Mouse (Mus musculus) liver, adult 2 months (tissue): ENCODE data around the gene Ager.

ENCODE experiments used
- CTCF ChIP-seq: fragments of 200-500 bp; IDR thresholded peaks from 2 replicates; pipeline ENCODE4 v1.5.1; 2011; ENCODE audit warnings: low read depth, low read length, control low read depth
- POLR2A ChIP-seq: fragments of 200-500 bp; IDR thresholded peaks from 2 replicates; pipeline ENCODE4 v1.6.1; 2011; ENCODE audit warnings: low read length, control low read depth; ENCODE audit not compliant: insufficient read depth; ENCODE audit errors: extremely low read depth

GRCm38 (mm10) chr17:34630761-34631301, 33.2 kb downstream of the Ager start:
- TF ChIP-seq POLR2A (no peak), CTCF (no peak)
